Mouse (Mus musculus): Measurements from ENCODE around the gene 4930519G04Rik. TPM values are rescaled to one million over a fixed set of nuclear protein-coding genes. Genes with fewer than 3 reads are reported as not detected.

4930519G04Rik gene
- not detected in 2 replicates for polyA plus RNA-seq (2015; fragmentation: Nextera tagmentation; extraction: Ambion mirVana)

DNA sequence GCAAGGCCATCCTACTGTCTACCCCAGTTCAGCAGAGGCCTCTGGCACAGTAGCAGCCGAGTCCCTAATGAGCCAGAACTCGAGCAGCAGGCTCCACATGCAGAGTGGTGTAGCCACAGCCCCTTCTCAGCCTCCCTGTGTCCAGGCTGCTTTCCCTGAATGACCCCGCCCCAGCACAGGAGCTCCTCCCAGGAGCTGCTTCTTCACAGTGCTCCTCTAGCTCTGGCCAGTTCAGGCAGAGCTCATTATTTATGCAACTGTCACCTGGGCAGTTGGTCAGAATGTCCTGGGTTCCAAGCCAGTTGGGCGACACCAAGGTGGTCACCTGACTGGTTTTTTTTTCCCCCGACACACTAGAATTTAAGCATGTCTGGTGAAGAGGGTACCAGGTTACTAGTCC is at the start of gene 4930519G04Rik:
TSS of gene 4930519G04Rik (plus strand) at position 301 of the 400 bp plus-strand sequence.

DNA sequence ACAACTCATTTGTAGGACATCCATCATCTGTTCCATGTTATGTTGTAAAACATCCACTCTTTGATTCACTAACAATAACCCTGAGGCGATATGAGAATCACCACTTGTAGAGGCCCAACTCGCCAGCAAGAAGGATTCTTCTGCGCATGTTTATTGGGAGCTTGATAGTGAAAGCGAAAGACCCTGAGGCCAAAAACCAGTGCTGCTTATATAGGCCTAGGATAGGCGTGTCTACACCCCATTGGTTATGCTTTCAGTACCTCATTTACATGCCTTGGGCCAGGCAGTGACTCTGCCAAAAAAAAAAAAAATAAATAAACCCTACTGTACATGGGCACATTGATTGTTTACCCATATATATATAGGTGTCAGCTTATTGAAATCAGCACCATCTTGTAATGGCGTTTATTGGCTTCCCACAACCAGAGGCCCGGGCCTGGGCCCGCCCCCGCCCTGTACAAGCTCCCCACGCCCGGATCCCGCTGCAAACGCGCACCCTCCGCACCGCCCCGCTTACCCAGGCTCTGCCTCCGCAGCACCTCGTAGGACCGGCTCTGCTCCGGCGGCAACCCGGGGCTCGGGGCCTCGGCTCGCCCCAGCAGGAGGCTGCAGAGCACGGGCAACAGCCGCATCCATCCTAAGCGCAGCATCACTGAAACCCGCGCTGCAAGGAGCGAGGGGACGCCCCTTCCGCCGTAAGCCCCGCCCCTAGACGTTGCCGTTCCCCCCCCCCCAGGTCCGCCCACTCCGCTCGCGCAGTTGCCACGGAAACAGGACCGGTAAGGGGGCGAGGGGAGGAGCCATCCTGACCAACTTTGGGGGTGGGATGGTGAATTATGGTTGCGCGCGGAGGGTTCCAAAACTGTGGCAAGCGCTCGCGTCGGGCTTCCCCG is 30.4 kb upstream of the 4930519G04Rik start, which contains the start of gene 1500011B03Rik:
TSS of gene 1500011B03Rik (minus strand) at position 673 of the 893 bp plus-strand sequence.

DNA sequence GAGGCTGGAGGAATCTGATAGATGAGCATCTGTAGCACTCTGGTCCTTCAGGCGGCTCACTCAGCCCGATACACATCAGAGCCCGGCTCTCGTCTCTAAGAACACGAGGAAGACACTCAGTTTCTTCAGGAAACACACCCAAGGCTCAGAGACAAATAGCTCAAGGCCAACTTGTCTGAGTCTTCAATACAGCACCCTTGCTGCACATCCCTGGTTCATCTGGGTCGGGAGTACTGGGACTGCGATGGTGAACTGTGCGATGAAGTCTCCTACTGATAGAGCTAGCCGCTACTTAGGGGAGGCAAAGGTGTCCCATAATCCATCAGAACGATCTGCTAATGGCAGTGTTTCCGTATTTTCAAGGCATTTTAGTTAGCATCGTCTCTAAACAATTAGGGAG is 5.1 kb downstream of the 4930519G04Rik start, which contains the start of gene Gm9936:
TSS of gene Gm9936 (minus strand) at position 101 of the 400 bp plus-strand sequence.

DNA sequence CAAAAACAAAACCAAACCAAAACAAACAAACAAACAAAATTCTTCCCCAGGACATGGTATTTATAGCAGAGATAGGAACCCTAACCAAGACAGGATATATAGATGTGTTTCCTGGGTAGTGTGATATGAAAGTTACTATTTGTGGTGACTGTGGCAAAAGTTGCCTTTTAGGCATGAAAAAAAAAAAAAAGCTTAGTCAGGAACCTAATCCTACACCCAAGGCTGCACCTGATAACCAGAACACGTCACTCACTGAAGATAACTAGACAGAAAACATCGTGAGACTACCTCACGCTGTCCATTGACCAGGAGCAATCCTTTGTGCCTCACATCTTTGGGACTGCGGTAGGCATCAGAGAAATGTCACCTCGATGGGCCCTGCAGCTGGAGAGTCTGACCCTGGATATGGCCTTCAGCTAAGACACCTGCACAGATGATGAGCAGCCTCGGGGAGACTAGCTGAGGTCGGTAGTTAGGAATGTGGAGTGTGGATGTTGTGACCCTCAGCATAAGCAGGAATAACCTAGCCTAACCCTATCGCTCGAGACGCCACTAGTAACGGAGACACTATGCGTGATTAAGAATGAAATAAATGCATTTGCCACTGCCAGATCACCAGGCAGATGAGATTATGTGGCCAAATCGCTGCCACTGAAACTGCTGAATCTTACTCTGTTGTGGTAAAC is 43.4 kb downstream of the 4930519G04Rik start, which contains the start of gene Oasl2:
TSS of gene Oasl2 (plus strand) at position 249 of the 686 bp plus-strand sequence.

DNA sequence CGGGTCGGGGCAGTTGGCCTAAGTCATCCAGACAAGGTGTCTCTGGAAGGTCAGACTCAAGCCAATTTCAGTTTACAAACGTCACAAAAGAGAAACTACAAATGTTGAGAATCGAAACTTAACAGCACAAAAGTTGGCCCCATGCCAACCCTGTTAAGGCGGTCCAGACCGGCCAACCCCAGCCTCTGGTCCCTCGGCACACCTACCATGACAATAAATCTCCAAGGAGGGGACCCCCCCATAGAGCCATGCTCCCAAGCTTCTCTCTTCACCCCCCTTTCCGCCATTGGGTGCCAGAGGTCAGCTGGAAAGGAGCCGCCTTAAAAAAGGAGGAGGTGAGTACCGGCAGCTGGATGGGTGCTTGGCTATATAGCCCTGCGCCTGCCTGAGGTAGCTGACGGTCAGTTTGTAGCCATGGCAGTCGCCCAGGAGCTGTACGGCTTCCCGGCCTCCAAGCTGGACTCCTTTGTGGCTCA is 69.6 kb downstream of the 4930519G04Rik start, which contains the start of gene Oasl1:
TSS of gene Oasl1 (plus strand) at position 243 of the 476 bp plus-strand sequence.

Small RNA genes within 50 kb of the gene (microRNA-seq; reads per million reads assigned to microRNA genes)
- gene Mir6240, result 2.4 to 6.6 reads per million in 2 experiments

Other genes with a start within 250 kb of the 4930519G04Rik start
- gene Trpv4, start 195.2 kb upstream of the 4930519G04Rik start, polyA plus RNA-seq (2015; fragmentation: Nextera tagmentation; extraction: Ambion mirVana), result 0.81 and 1.8 TPM in 2 replicates
- gene Gltp, start 162.7 kb upstream of the 4930519G04Rik start, polyA plus RNA-seq (2015; fragmentation: Nextera tagmentation; extraction: Ambion mirVana), result 27.5 and 61.5 TPM in 2 replicates
- 4.6 and 5.0 TPM in 2 replicates for gene Tchp, start 145.9 kb upstream of the 4930519G04Rik start, polyA plus RNA-seq (2015; fragmentation: Nextera tagmentation; extraction: Ambion mirVana)
- 21.5 and 27.0 TPM in 2 replicates for gene Ankrd13a, start 79.0 kb upstream of the 4930519G04Rik start, polyA plus RNA-seq (2015; fragmentation: Nextera tagmentation; extraction: Ambion mirVana)
- gene Git2, start 78.1 kb upstream of the 4930519G04Rik start, polyA plus RNA-seq (2015; fragmentation: Nextera tagmentation; extraction: Ambion mirVana), result 24.2 and 25.2 TPM in 2 replicates
- gene 1500011B03Rik, start 30.2 kb upstream of the 4930519G04Rik start, polyA plus RNA-seq (2015; fragmentation: Nextera tagmentation; extraction: Ambion mirVana), result 38.9 and 41.6 TPM in 2 replicates
- not detected in 2 replicates for gene Gm9936, start 5.0 kb downstream of the 4930519G04Rik start, polyA plus RNA-seq (2015; fragmentation: Nextera tagmentation; extraction: Ambion mirVana)
- gene Oasl2, start 43.3 kb downstream of the 4930519G04Rik start, polyA plus RNA-seq (2015; fragmentation: Nextera tagmentation; extraction: Ambion mirVana), result 9.1 and 10.0 TPM in 2 replicates
- 0.73 and 0.91 TPM in 2 replicates for gene Oasl1, start 69.6 kb downstream of the 4930519G04Rik start, polyA plus RNA-seq (2015; fragmentation: Nextera tagmentation; extraction: Ambion mirVana)
- 41.6 and 42.0 TPM in 2 replicates for gene 2210016L21Rik, start 88.5 kb downstream of the 4930519G04Rik start, polyA plus RNA-seq (2015; fragmentation: Nextera tagmentation; extraction: Ambion mirVana)
- 0.06 and 0.11 TPM in 2 replicates for gene Hnf1a, start 117.4 kb downstream of the 4930519G04Rik start, polyA plus RNA-seq (2015; fragmentation: Nextera tagmentation; extraction: Ambion mirVana)
- 14.4 and 15.0 TPM in 2 replicates for gene Sppl3, start 157.5 kb downstream of the 4930519G04Rik start, polyA plus RNA-seq (2015; fragmentation: Nextera tagmentation; extraction: Ambion mirVana)
- gene Gm10401, start 244.6 kb downstream of the 4930519G04Rik start, polyA plus RNA-seq (2015; fragmentation: Nextera tagmentation; extraction: Ambion mirVana), result 16.4 and 20.0 TPM in 2 replicates

Measured in skeletal muscle tissue, postnatal 0 days (tissue).